Mouse (Mus musculus) R1 (cell line): ENCODE data around the gene Cers2.
A peak's percentile ranks its signal among the peaks of the same experiment; 100 is the strongest.
"Not testable (repeated sequence)": the region's sequence is repeated elsewhere in the genome, so short reads cannot be mapped to it uniquely, and the experiment has no call there.

Experiments used
- DNase-seq: peaks from one replicate; pipeline ENCODE4 v3.0.0-alpha.2; 2018; ENCODE audit warnings: low read depth, low spot score

Gene Cers2

DNA sequence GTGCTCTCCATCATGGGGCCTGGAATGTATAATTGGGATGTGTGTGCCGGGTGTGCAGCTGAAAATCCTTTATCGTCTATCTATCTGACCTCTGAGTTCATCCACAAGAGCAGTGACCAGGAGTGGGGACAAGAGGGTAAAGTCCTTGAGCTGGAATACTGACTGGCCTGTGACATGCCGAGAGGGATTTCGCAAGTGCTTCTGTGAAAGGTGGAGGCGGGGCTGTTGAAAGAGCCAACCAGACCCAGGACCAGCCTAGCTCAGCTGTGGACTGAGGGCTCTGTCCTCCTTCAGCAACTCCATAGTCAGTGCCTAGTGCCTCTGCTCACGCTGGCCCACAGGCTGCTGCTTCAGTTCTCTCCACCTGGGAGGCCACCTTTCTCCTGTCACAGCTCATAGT, 4.0 kb downstream of the Cers2 start:
- DNase-seq: peak; percentile 51

DNA sequence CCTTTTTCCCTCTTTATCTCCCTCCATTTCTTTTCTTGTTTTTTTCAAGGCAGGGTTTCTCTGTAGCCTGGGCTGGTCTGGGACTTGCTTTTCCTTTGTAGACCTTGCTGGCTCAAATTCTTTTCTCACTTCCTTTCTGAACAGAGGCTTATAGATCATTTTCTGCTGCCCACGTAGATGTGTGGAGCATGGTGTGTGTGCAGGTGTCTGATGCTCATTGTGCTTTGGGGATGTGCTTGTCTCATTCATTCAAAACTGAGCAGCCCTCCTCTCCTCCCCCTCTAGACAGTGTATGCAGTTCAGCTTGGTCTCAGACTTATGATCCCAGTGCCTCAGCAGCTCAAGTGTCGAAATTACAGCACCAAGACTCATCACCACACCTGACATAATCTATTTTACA, 4.5 kb downstream of the Cers2 start:
- DNase-seq: no peak

DNA sequence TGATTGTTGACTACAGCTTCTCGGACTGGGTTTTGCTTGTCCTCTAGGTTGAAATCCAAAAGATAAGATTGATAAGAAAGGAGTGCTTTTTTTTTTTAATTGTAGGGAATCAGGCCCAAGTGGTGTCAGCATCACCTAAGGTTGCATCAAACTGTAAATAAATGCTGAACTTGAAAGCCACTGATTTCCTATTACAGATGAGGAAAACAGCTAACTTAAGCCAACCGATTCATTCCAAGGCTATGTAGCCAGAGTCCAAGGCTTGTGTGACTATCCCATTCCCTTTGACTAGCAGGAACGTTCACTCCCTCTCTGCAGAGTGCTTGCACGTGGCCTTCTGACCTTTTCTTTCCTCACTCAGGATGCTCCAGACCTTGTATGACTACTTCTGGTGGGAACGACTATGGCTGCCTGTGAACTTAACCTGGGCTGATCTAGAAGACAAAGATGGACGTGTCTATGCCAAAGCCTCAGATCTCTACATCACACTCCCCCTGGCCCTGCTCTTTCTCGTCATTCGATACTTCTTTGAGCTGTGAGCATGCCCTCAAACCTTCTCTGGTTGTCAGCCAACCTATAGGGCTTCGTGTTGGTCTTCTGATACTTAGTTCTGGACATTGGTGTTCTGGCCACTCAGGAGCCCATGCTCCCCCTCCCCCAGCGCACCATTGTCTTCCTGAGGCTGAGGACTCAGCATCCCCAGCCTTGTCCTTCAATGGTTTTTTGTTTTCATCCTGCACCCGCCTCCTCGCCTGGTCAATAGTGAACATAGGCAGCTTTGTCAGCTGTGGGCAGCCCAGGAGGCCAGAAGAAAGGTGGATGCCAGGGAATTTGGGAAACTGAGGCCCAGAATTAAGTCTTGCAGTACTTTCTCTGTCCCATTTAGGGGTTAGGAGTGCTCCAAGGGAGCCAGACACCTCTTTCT, 5.4 kb downstream of the Cers2 start:
- no peak for DNase-seq

DNA sequence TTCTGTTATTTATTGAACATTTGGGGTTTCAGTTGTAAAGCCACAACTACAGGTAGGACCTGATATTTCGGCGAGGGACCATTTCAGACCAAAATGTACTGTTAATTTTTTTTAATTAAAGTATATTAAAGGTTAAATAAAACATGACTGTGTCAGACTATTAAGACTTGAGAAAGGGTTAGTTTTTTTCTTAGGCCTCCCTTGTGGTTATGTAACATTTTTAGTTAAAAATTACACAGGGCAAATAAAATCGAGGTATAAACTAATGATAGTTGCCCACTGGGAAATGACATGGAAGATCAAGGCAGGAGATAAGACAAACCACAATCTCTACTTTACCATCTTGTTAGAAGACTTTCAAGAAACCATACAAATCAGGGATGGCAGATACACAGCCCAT, 8.8 kb downstream of the Cers2 start:
- no peak for DNase-seq

DNA sequence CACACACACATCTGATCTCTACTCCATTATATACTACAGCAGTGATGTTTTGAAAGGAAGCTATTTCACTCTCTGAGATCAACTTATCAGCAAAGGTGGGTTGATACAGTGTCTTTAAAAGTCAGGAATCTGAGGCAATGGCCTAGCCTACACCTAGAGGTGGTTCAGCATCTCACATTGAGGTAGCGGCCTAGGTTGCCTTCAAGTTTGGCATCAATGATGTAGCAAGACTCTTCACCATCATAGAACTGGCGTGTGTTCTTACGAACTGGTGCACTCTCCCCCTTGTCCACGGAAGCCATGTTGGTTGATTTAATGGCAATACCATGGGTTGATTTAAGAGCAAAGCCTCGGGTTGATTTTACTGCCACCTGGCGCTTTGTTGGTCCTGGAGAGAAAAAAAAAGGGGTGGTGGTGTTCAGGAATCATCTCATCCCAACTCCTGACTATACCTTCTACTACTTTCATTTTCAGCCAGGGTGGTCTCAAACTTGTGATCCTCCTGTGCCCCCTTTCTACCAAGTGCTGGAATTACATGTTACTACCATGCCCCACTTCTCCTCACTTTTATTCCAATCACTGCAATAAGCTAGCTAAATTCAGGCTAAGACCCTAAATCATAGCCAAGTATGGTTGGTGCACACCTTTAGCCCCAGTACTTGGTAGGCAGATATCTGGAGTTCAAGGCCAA, 10.0 kb downstream of the Cers2 start:
- DNase-seq: peak; percentile 31

DNA sequence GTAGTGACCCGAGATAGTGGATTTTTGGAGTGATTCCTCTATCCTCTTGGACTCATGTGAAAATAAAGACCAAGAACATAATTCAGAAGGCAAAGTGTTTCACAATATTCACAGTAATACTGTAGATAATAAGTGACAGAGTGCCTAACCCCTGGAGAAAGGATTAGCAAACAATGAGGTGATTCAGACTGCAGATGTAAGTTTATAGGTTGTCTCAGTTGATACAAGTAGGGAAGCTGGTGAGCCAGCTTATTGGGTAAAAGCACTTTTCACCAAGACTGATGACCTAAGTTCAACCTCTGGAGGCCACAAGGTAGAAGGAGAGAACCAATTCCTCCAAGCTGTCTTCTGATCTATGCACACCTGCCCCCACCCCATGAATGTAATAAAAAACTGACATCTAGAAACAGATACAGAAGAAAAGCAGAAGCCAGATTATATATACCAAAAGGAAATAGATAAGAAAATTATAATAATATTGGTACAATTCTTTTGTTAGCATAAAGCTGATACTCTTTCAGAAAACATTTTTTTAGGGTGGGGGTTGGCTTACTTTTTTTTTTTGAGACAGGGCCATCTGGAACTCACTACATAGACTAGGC, 14.3 kb downstream of the Cers2 start:
- DNase-seq: no peak

DNA sequence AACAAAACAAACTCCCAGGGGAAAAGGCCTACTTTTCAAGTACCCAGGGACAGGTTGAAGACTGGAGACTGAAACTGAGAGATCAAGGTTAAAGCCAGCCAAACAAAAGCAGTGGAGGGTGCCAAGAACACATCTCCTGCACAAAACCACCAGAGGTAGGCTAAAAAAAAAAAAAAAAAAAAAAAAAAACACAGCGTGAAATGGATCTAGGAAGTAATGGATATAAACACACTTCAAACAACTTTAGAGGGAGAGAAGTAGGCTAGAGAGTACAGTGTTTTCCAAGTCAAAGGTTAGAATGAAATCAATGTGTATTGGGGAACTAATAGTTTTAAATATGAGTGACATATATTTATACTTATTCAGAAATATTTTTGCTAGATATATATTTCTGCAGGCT, 16.9 kb downstream of the Cers2 start:
- no peak for DNase-seq

DNA sequence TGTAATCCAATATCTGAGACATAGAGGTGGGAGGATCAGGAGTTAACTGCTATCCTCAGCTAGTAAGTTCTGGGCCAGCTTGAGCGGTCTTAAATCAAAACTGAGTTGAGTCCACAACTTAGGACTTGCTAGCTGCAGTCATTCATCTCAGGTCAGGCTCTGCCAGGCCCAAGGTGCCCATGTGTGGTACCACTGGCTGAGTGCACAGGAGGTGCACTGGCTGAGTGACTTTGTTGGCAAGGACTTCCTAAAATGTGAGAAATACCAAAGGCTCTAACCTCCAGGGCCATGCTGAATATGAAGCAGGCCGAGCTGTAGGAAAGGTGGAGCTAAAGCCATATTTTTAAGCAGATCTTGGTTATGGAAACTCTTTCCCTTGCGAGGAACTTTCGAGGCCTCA, 22.8 kb downstream of the Cers2 start:
- no peak for DNase-seq

DNA sequence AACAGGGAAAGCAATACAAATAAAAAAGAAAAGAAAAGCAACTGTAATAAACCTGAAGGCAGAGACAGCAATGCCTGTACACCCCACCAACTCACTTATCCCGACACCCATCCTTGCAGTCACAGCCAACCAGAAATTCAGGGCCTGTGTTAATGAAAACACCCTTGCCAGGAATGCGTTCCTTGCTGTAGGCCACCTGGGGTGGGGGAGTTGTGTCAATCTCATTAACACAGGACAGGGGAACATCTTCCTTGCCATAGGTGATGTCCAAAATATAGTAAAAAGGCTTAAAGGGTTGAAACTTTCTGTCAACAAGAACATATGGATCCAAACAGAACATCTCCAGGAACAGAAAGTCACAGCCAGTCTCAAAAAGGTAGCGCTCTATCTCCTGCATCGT, 23.7 kb downstream of the Cers2 start:
- peak; percentile 55 for DNase-seq

DNA sequence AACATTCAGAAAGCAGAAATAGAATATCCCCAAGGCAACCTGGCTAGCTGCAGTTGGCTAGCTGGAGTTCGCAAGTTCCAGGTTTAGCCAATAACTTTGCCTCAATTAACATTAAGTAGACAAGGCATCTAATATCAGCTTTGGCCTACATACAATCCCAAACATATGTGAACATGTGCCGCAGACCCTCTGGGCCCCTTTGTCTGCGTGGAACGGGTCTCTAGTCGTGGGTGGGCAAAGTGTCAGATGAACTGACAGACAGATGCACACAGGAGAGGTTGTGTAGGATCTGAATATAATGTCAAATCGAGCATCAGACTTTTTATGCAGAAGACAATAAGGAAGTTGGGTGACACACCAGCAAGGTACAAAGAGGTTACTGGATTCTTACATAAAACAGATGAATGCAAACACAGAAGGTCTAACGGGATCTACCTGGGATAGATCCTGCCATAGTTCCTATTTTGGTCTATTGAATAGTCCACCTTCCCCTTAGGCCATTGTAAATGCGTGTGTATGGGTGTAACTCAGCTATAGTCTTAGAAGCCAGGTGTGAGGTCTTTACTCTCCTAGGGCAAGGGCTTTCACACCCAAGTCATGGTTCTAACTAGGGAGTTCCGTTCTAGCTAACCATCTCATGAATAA, 28.9 kb downstream of the Cers2 start:
- peak; percentile 56 for DNase-seq

DNA sequence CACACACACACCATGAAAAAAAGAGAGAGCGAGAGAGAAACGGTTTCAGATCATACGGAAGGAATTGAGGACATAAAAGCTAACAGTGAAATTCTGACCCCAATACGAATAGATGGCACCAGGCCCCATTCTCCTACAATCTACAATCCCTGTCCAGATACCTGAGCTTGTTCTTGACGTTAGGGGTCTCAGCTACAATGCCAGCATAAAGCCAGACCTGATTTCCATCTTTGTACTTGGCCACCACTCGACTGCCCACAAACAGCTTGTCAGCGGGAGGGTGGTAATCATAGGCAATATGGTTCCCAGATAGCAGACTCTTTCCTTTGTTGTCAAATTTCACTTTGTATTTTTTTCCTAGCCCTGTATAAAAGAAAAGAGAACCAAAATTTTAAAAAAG, 31.9 kb downstream of the Cers2 start:
- DNase-seq: no peak

DNA sequence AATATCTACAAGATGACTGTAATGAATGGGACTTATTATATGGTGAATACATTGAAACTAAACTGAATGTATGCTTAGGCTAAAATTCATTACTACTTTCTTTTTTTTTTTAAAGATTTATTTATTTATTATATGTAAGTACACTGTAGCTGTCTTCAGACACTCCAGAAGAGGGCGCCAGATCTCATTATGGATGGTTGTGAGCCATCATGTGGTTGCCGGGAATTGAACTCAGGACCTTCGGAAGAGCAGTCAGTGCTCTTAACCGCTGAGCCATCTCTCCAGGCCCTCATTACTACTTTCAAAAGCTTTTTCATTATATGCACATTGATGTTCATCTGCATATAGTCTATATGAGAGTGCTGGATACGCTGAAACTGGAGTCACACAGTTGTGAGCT, 33.8 kb downstream of the Cers2 start:
- not testable (repeated sequence) for DNase-seq

DNA sequence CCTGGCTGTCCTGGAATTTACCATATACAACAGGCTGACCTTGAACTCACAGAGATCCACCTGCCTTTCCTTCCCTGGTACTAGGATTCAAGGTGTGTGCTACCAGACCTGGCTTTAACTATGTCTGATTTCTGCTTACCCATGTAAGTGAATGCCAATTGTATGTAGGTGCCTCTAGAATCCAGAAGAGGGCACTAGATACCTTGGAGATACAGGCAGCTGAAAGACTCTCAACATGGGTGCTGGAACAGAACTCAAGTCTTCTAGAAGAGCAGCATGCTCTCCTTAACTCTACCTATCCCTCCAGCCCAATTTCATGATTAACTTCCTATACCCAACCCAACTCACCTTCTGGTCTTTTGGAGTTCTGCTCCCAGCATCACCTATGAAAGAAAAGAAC, 34.9 kb downstream of the Cers2 start:
- DNase-seq: peak; percentile 81

DNA sequence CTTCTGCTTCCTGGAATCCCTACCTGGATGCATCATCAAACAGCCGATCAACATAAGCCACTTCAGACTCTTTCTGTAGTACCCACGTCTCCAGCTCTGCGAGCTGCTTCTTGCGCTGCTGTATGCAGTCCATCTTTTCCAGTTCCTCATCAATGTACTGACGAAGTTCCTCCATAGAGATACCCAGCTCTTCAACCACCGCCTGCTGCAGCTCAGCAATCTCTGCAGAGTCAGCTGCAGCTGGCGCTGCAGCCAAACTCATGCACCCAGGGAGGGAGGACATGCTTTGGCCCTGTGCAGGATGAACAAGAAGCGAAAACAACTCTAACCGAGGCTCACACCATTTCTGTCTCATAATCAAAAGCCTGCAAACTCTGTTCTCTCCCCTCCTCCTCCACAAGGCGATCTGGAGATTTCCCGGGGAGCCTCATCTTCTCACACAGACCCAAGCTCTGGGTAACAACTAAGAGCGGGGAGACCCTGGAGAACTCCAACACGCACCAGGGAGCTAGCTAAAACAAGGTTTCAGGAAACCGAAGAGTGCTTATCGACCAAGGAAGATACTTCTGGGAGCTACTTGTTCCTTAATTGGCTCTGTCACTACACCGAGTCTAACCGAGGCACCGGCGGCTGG, 41.4 kb downstream of the Cers2 start:
- DNase-seq: not testable (repeated sequence)

DNA sequence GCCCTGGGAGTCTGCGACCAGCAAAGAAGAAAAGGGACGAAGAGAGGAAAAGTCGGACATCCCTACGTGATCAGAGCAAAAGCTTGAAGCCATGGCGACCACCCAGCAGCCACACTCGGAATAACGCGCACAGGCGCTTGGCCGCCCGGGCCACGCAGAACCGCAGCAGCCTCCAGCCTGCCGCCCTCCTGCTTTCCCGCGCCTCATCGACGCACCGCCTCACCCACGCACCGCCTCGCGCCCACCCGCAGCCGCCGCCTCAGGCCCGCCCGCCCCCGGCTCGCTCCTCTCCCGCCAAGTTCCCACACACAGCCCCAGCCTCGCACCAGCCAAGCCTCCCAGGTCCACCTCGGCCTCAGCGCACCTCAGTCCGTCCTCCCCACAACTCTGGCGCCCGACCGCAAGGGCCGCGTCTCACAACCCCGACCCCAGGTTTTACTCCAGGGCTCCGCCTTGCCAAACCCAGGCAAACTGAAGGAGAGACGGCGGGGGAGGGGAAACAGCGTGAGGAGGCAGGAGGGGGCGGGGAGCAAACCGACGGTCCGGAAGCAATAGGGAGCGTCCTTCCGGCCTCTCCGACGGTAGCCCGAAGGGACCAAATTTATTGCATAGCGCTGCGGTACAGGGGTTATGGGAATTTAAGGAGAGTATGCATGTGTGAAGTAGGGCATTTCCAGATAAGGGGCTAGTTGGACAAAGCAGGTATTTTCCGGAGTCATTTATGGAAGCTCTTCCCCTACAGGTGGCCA, 42.3 kb downstream of the Cers2 start, which contains the start of gene Setdb1:
Gene Setdb1, minus strand, starts transcription at position 502 of the 749 bp plus-strand sequence.
- DNase-seq: peak; percentile 99

DNA sequence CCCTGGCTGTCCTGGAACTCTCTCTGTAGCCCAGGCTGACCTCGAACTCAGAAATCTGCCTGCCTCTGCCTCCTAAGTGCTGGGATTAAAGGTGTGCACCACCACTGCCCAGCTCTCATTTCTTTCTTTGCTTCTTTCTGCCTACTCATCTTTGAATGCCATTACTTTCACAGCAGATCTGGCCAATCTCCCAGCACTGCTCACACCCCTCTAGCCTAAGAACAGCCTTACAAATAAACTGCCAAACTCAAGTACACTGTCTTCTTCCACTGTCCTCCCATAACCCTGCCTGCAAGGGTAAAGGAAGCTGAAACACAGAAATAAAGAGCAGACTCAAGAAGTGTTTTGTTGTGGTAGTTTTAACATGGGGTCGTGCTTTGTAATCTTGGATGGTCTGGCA, 43.2 kb downstream of the Cers2 start:
- DNase-seq: no peak

DNA sequence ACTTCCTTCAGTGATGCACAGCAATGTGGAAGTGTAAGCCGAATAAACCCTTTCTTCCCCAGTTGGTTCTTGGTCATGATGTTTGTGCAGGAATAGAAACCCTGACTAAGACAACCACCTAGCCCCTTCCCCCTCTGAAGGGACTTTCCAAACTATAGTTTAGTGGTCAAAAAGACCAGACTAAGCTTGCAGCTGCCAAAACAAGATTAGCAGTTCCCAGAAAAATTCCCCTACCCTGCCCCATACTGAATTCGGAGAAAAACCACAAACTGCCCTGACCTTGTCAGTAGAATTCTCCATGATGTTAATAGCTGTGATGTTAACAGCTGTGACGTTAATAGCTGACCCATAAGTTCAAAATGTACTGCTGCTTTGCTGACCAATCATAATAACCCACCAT, 45.7 kb downstream of the Cers2 start:
- DNase-seq: not testable (repeated sequence)

DNA sequence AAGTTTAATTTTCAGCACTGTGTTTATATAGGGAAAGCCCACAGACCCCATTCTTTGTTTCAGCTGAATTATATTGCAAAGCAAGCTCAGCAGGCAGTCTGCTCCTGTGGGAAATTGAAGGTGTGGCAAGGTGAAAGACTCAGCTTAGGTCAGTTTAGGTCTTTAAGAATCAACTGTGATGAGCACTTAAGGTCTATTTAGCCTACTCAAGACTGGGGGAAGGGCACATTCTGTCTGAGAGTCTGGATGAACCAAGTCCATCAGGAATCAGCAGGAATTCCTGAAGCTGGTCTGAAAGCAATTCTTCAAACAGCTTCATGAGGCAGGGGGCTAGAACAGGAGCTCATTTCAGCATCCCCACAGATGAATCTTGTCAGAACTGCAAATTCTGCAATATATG, 55.5 kb downstream of the Cers2 start:
- peak; percentile 78 for DNase-seq
